Mouse (Mus musculus): ENCODE results near the gene Gm17571. TPM values are rescaled to one million over a fixed set of nuclear protein-coding genes. Genes with fewer than 3 reads are reported as not detected.

The Gm17571 gene
- polyA plus RNA-seq (2015; fragmentation: Nextera tagmentation; extraction: Ambion mirVana), result not detected in 2 replicates

DNA sequence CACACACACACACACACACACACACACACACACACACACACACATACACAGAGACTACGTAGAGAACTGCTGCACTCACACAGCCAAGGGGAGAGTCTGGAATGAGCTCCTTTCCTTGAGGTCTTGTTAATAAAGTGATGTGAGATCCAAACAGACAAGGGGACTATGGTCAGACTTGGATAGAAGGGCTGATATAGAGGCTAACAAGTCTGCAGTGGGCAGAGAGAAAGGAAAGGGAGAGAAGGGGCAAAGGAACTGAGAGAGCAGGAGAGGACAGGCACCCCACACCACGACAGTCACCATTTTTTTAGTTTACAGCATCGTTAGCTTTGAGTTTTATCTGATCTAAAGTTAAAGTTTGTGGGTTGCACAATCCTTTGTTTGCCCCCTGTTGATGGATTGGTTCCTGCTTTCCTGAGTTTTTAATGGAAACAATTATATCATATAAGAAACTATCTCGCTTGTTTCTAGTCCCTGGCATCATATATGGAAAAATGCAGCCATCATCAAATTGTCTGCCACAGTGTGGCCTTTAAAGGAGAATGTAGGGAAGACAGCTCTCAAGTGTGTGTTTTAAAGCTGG lies at the start of gene Gm17571:
Gene Gm17571 (minus strand): TSS at position 51 of the 583 bp plus-strand sequence.
- WGBS, result 85% methylated on average over 4 of the region's 4 CpGs
- Histone ChIP-seq H3K9ac (ENCODE audit: low read depth, low read length) (no peak within 1 kb of the TSS), H3K4me1 (ENCODE audit: control insufficient read depth, insufficient read depth, low read depth, low read length) (no peaks in the 10 kb centered on the region; the same call in 1 of the 2 replicates), H3K27me3 (replicated peaks; ENCODE audit: control insufficient read depth, insufficient read depth, low read length) (no peaks in the 10 kb centered on the region), H3K36me3 (ENCODE audit: control insufficient read depth, insufficient read depth, low read length) (no peaks in the 10 kb centered on the region), H3K9me3 (ENCODE audit: control insufficient read depth, low read length) (no peaks in the 10 kb centered on the region), H3K27ac (ENCODE audit: low read depth, low read length) (no peak within 1 kb of the TSS), H3K4me3 (ENCODE audit: low read length) (no peak within 1 kb of the TSS), H3K4me2 (ENCODE audit: low read length) (no peak within 1 kb of the TSS)
- no peak for ATAC-seq

DNA sequence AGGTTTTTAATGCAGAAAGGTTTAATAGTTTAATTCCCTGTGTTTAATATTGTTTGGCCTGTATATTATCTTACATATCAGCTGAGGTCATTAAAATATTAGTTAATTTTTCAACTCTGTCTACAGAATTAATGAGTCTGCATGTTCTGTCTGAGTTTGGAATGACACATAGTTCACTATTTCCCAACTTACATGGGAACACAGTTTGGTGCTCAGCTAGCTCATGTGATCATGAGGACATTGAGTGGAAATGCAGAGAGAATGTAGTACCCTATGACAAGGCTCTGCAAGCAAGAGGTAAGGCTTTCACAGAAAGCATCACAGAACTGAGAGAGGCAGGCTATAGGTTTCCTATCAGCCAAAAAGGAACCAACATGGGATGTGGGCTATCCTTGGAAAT lies 49.0 kb upstream of the Gm17571 start:
- no peak overlapping the region for H3K9ac ChIP-seq (ENCODE audit: low read depth, low read length)
- peaks cover 3% of the 10 kb centered on the region for H3K4me1 ChIP-seq (ENCODE audit: control insufficient read depth, insufficient read depth, low read depth, low read length)

DNA sequence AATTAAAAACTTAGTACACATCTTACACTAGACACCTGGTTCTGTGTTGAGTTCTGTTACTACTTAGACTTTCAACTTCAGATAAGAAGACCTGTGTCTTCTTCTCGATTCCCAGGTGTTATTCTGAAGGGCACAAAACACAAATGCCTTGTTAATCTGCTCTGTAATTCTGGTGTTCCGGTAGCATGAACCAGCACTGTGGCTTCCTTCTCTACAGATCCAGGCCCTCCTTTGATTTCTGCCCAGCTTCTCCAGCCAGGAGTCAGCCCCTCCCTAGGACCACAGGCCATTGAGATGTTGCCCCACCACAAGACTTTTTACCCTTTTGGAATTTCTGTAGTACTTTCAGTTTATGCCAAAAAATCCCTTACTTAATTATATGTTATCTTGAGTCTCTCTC lies 47.2 kb upstream of the Gm17571 start:
- Histone ChIP-seq H3K9me3 (ENCODE audit: control insufficient read depth, low read length) (no peaks in the 10 kb centered on the region), H3K4me2 (ENCODE audit: low read length) (no peak overlapping the region), H3K27ac (ENCODE audit: low read depth, low read length) (no peak overlapping the region), H3K4me3 (ENCODE audit: low read length) (no peak overlapping the region), H3K36me3 (ENCODE audit: control insufficient read depth, insufficient read depth, low read length) (no peaks in the 10 kb centered on the region), H3K9ac (ENCODE audit: low read depth, low read length) (no peak overlapping the region), H3K4me1 (ENCODE audit: control insufficient read depth, insufficient read depth, low read depth, low read length) (peaks cover under 1% of the 10 kb centered on the region), H3K27me3 (replicated peaks; ENCODE audit: control insufficient read depth, insufficient read depth, low read length) (no peaks in the 10 kb centered on the region)
- no peak for ATAC-seq
- WGBS, result 98% methylated on average over 2 of the region's 2 CpGs

More for the DNA sequence above, 49.0 kb upstream of the Gm17571 start:
- Histone ChIP-seq H3K27ac (ENCODE audit: low read depth, low read length) (no peak overlapping the region), H3K4me3 (ENCODE audit: low read length) (no peak overlapping the region), H3K36me3 (ENCODE audit: control insufficient read depth, insufficient read depth, low read length) (no peaks in the 10 kb centered on the region), H3K4me2 (ENCODE audit: low read length) (no peak overlapping the region), H3K9me3 (ENCODE audit: control insufficient read depth, low read length) (no peaks in the 10 kb centered on the region), H3K27me3 (replicated peaks; ENCODE audit: control insufficient read depth, insufficient read depth, low read length) (no peaks in the 10 kb centered on the region)
- no peak for ATAC-seq

DNA sequence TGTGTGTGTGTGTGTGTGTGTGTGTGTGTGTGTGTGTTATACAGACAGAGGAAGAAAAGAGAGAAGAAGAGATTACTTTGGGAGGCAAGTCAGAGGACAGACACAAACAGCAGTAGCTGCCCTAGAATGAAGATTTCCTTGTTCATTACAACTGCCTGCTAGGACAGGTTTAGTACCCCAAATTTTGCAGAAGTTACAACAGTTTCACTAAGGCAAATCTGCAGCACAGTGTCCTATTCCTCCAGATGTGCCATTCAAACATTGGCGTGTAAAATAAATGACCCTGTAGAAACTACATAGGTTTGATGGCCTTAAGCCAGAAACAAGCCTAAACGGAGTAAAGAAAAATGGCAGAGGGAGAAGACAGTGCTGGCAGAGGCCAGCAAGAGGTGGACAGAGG lies 46.3 kb upstream of the Gm17571 start:
- no peak overlapping the region for H3K4me2 ChIP-seq (ENCODE audit: low read length)
- ATAC-seq, result no peak
- 76% methylated on average over 2 of the region's 2 CpGs for WGBS
- no peaks in the 10 kb centered on the region; the same call in 1 of the 2 replicates for H3K4me1 ChIP-seq (ENCODE audit: control insufficient read depth, insufficient read depth, low read depth, low read length)
- no peak overlapping the region for H3K4me3 ChIP-seq (ENCODE audit: low read length)
- no peak overlapping the region for H3K9ac ChIP-seq (ENCODE audit: low read depth, low read length)
- H3K36me3 ChIP-seq (ENCODE audit: control insufficient read depth, insufficient read depth, low read length), result no peaks in the 10 kb centered on the region
- H3K9me3 ChIP-seq (ENCODE audit: control insufficient read depth, low read length), result no peaks in the 10 kb centered on the region
- no peaks in the 10 kb centered on the region for H3K27me3 ChIP-seq (replicated peaks; ENCODE audit: control insufficient read depth, insufficient read depth, low read length)
- H3K27ac ChIP-seq (ENCODE audit: low read depth, low read length), result no peak overlapping the region

DNA sequence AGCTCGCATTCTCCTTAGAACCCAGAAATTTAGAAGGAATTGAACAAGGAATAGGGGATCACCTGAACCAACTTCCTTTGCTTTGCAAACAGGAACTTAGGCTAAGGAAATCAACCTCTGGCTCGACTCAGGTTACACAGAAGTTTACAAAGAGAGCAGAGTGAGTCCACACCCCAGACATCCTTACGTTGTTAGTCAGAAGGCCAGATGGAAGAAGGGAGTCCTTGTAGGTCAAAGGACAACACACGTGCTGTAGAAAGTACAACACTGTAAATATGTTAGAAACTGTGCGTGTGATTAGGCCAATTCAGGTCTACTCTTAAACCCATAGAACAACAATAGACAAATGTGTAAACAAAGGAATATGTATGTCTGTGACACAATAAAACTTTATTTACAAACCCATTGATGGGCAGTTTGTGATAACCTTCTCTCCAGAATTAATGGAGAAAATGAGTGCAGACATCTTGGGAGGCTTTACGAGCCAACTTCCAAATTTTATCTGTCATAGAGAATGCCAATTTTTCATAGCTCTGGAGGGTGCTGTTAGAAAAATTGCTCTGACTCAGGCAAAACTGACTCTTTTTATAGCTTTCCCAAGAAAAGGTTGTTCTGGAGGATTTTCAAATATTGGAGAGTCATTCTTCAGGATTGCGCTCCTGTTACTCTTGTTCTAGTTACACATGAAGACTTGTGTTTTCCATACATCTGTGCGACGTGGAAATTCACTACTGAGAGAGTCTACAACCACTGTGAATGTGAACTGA lies 45.5 kb upstream of the Gm17571 start:
- Histone ChIP-seq H3K9ac (ENCODE audit: low read depth, low read length) (no peak overlapping the region), H3K36me3 (ENCODE audit: control insufficient read depth, insufficient read depth, low read length) (no peaks in the 10 kb centered on the region), H3K4me2 (ENCODE audit: low read length) (no peak overlapping the region), H3K4me3 (ENCODE audit: low read length) (no peak overlapping the region), H3K27me3 (replicated peaks; ENCODE audit: control insufficient read depth, insufficient read depth, low read length) (no peaks in the 10 kb centered on the region), H3K9me3 (ENCODE audit: control insufficient read depth, low read length) (no peaks in the 10 kb centered on the region), H3K4me1 (ENCODE audit: control insufficient read depth, insufficient read depth, low read depth, low read length) (no peaks in the 10 kb centered on the region; the same call in 1 of the 2 replicates), H3K27ac (ENCODE audit: low read depth, low read length) (no peak overlapping the region)
- 83% methylated on average over 9 of the region's 9 CpGs for WGBS
- ATAC-seq, result no peak

DNA sequence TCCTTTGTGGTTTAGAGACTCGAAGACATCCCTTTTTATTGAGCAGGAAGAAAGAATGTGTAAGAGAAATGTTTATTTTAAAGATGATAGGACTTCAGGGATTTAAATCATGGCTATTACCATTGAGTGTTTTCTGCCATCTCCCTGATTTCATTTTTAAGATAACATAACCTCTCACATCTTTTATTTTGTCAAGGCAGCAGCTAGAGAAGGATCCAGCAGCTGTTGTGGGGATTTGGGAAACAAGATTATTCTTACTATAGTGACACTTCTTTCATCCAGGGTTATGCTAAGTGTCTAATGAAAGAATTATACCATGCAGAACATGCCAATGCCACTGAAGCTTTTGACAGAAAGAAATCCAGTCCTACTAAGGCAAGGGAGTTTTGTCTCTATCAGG lies 44.6 kb upstream of the Gm17571 start:
- Histone ChIP-seq H3K27ac (ENCODE audit: low read depth, low read length) (no peak overlapping the region), H3K4me1 (ENCODE audit: control insufficient read depth, insufficient read depth, low read depth, low read length) (no peaks in the 10 kb centered on the region), H3K36me3 (ENCODE audit: control insufficient read depth, insufficient read depth, low read length) (no peaks in the 10 kb centered on the region), H3K9me3 (ENCODE audit: control insufficient read depth, low read length) (no peaks in the 10 kb centered on the region), H3K27me3 (replicated peaks; ENCODE audit: control insufficient read depth, insufficient read depth, low read length) (no peaks in the 10 kb centered on the region), H3K4me3 (ENCODE audit: low read length) (no peak overlapping the region), H3K9ac (ENCODE audit: low read depth, low read length) (no peak overlapping the region), H3K4me2 (ENCODE audit: low read length) (no peak overlapping the region)
- ATAC-seq, result no peak
- WGBS, result 74% methylated on average over 1 of the region's 1 CpGs

DNA sequence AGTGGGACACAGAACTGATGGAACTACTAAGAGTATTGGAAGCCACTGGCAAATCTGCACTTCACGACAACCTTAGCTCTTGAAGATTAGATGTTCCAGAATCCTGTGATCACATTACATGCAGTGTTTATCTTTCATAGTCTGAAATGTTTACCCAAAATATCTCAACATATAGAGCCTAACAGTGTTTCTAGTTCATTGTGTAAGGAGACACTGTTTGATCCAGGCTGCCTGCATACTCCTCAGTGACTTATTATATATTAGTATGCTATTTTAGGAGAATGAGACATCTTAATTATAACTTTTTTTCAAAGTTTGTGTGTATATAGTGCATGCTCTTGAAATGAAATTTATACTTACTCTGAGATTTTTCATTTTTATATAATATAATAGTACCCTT lies 39.4 kb upstream of the Gm17571 start:
- Histone ChIP-seq H3K27ac (ENCODE audit: low read depth, low read length) (no peak overlapping the region), H3K9ac (ENCODE audit: low read depth, low read length) (no peak overlapping the region), H3K36me3 (ENCODE audit: control insufficient read depth, insufficient read depth, low read length) (no peaks in the 10 kb centered on the region), H3K4me3 (ENCODE audit: low read length) (no peak overlapping the region), H3K4me1 (ENCODE audit: control insufficient read depth, insufficient read depth, low read depth, low read length) (peaks cover 14% of the 10 kb centered on the region), H3K9me3 (ENCODE audit: control insufficient read depth, low read length) (no peaks in the 10 kb centered on the region), H3K4me2 (ENCODE audit: low read length) (no peak overlapping the region), H3K27me3 (replicated peaks; ENCODE audit: control insufficient read depth, insufficient read depth, low read length) (no peaks in the 10 kb centered on the region)
- 85% methylated on average over 1 of the region's 1 CpGs for WGBS
- ATAC-seq, result no peak

DNA sequence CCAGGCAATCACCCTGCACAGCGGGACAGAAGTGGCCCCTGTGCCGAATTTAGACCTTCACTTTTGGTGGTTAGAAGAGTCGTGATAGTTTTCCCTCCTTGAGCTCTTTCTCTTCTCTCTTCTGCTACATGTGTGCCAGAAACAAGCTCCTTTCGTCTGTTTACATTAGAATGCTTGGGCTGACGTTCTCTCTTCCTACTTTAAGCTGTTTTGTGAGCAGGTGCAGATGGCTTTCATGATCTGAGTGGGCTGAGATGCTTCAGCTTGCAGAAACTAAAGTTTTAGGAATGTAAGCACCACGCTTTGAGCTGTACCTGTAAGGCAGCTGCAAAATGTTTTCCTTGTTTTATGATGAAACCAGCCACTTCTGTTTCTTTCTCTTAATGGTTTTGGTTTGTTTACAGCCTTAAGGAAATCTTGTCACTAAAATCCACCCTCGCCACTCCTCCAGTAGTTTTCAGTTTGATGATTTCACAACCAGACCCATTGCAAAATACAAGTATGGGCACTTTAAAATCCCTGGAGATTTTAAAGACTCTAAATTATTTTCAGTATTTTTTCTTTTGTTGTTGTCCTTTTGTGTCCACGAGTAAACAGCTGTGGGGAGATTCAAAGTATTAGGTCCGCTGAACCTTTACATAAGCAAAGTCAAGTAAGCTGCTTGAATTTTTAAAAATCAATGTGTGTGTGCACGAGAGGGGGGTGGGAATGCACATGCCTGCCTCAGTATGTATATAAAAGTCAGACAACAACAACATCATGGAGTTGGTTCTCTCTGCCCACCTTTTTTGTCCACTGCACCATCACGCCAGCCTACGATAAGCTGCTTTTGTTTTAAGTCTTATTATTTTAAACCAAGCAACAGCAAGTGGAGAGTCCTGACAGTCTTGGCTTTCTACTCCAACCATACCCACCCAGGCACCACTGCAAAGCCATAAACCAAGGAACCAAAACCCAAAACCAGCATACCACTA lies 38.0 kb upstream of the Gm17571 start:
- Histone ChIP-seq H3K4me2 (ENCODE audit: low read length) (no peak overlapping the region), H3K27ac (ENCODE audit: low read depth, low read length) (no peak overlapping the region), H3K36me3 (ENCODE audit: control insufficient read depth, insufficient read depth, low read length) (no peaks in the 10 kb centered on the region), H3K4me3 (ENCODE audit: low read length) (no peak overlapping the region), H3K9ac (ENCODE audit: low read depth, low read length) (no peak overlapping the region), H3K27me3 (replicated peaks; ENCODE audit: control insufficient read depth, insufficient read depth, low read length) (no peaks in the 10 kb centered on the region), H3K4me1 (ENCODE audit: control insufficient read depth, insufficient read depth, low read depth, low read length) (peaks cover 14% of the 10 kb centered on the region), H3K9me3 (ENCODE audit: control insufficient read depth, low read length) (no peaks in the 10 kb centered on the region)
- ATAC-seq, result no peak
- 58% methylated on average over 12 of the region's 12 CpGs for WGBS

Data from hindbrain, embryonic 16.5 days (tissue).